16 mouse cellular contexts compared by ENCODE assay signal in the genomic region with DNA sequence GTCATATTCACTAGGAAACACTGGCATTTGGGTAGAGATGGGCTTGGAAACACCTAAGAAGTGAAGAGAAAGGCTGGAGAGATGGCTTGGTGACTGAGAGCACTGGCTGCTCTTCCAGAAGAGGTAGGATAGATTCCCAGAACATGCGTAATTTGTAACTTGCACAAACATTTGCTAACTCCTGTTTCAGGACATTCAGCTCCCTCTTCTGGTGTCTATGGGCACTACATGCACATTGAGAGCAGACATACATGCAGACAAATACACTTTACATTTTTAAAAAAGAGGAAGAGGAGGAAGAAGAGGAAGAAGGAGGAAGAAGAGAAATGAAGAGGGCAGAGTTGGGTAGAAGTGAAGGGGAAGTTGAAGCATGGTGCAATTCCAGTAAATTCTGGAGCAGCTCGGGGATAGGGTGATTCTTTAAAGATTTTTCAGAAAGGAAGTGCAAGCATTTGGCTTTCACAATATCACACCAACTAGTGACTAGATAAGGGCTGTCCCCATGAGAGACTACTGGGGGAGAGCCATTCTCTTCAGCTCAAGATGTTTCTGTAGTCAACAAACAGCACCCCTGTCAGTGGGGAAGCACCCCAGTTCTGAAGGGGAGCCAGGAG.
DNase-seq lines count a peak whose midpoint lies in the region; TF ChIP-seq lines count a peak whose summit lies in the region.
"Had no signal": no experiment of that assay in that cellular context is flagged by ENCODE, and none has a peak within 500 bp of the region (broad histone marks: within the 10 kb centered on the region; RNA-seq: fewer than 3 reads in every experiment).

No protein-coding gene starts in this region.

- H3K4me3 ChIP-seq in layer of hippocampus, adult 2 months = no peak overlapping the region
- H3K4me3 ChIP-seq in bone marrow macrophage, adult 2 months (ENCODE audit: insufficient read depth, low read length) = no peak overlapping the region
- H3K4me3 ChIP-seq: hindbrain, embryonic 13.5 days; megakaryocyte, embryonic 14.5 days; neural tube, embryonic 13.5 days; stomach, embryonic 15.5 days had no signal

- TF ChIP-seq CTCF in layer of hippocampus, adult 2 months (conservative IDR thresholded peaks at IDR 0.05) = peak; percentile 41
- TF ChIP-seq CTCF in bone marrow macrophage, adult 2 months (IDR thresholded peaks at IDR 0.05; ENCODE audit: low read depth, low read length) = no peak

- H3K4me1 ChIP-seq in bone marrow macrophage, adult 2 months (ENCODE audit: control insufficient read depth, insufficient read depth, low read length) = peaks cover 9% of the 10 kb centered on the region
- H3K4me1 ChIP-seq: neural tube, embryonic 13.5 days; stomach, embryonic 15.5 days had no signal

- no peak for TF ChIP-seq POLR2A in bone marrow macrophage, adult 2 months (IDR thresholded peaks at IDR 0.05; ENCODE audit: borderline replicate concordance, low read depth, low read length)

- no peak overlapping the region for H3K27ac ChIP-seq in layer of hippocampus, adult 2 months
- H3K27ac ChIP-seq in bone marrow macrophage, adult 2 months (ENCODE audit: insufficient read depth, low read depth, low read length) = peak overlapping the region; percentile 70
- H3K27ac ChIP-seq: hindbrain, embryonic 13.5 days; neural tube, embryonic 13.5 days; stomach, embryonic 15.5 days had no signal

- no peak for DNase-seq in layer of hippocampus, adult 2 months (ENCODE audit: low spot score in 2 of 2)
- no peak for DNase-seq in layer of hippocampus, postnatal 10 days (ENCODE audit: low spot score in 2 of 2)
- DNase-seq in 416B (ENCODE audit: low read depth) = peak; percentile 13
- peak; percentile 77 for DNase-seq in ES-CJ7 (ENCODE audit: low read depth, low spot score)
- DNase-seq in spleen, postnatal 36 days (ENCODE audit: low spot score in 2 of 2) = no peak
- DNase-seq in cerebellum, adult 9-11 months = no peak
- no peak for DNase-seq in gastrocnemius, postnatal 4 days (ENCODE audit: low spot score in 2 of 2)
- DNase-seq: cerebellum, postnatal 36 days; kidney, adult 11 months; layer of hippocampus, postnatal 36 days; thymus, postnatal 14 days had no signal

Comparison
In these comparisons a context has a peak if more than half of its experiments do, and no peak if none do; other contexts are left out.
1. DNase-seq: peak in 416B (single experiment) and ES-CJ7 (single experiment); none in layer of hippocampus, adult 2 months (0 of 2), layer of hippocampus, postnatal 10 days (0 of 2), spleen, postnatal 36 days (0 of 2), cerebellum, adult 9-11 months (single experiment) and gastrocnemius, postnatal 4 days (0 of 2).